Mouse (Mus musculus): ENCODE results near the gene Efcab3. TPM values are rescaled to one million over a fixed set of nuclear protein-coding genes. Genes with fewer than 3 reads are reported as not detected.
"Not testable (repeated sequence)": the region's sequence is repeated elsewhere in the genome, so short reads cannot be mapped to it uniquely, and the experiment has no call there.

The Efcab3 gene
- polyA plus RNA-seq (2015; fragmentation: Nextera tagmentation; extraction: Ambion mirVana), result 0.55 TPM in 1 of 2 replicates, not detected in the other

DNA sequence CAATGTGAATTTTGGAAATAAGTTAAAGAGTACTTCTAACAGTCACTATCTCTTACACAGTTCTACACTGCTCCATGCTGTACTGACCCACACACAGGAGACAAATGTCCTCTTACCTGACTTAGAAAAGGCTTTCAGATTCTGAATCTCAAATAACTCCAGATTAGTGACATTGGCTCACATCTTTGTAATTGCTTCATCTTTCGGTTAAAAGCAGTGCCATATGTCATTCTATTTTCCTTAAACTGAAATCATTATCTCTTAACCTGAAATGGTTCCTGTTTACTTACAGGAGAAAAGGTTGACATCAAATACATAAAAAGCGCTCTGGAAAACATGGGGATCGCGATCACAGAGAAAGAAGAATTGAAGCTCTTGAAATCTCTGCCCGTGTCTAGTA is at the start of gene Efcab3:
Gene Efcab3, plus strand, starts transcription at position 301 of the 400 bp plus-strand sequence.
- H3K36me3 ChIP-seq, result no peaks in the 10 kb centered on the region
- no peak within 1 kb of the TSS for H3K9ac ChIP-seq (replicated peaks)
- H3K9me3 ChIP-seq (replicated peaks), result peaks cover 5% of the 10 kb centered on the region; the same call in 1 of the 2 replicates
- 95% methylated on average over 5 of the region's 5 CpGs for WGBS
- H3K27ac ChIP-seq (replicated peaks), result no peak within 1 kb of the TSS
- H3K27me3 ChIP-seq (replicated peaks), result no peaks in the 10 kb centered on the region
- ATAC-seq (ENCODE audit: low FRiP score), result no peak
- H3K4me1 ChIP-seq, result no peaks in the 10 kb centered on the region
- no peak within 1 kb of the TSS for H3K4me3 ChIP-seq (replicated peaks)
- no peak within 1 kb of the TSS for H3K4me2 ChIP-seq

- 74% methylated on average over 7 of the region's 7 CpGs for WGBS
- H3K36me3 ChIP-seq, result no peaks in the 10 kb centered on the region
- ATAC-seq (ENCODE audit: low FRiP score), result no peak
- no peak overlapping the region for H3K4me3 ChIP-seq (replicated peaks)
- H3K27ac ChIP-seq (replicated peaks), result no peak overlapping the region
- H3K9me3 ChIP-seq (replicated peaks), result no peaks in the 10 kb centered on the region
- no peaks in the 10 kb centered on the region for H3K4me1 ChIP-seq
- no peak overlapping the region for H3K9ac ChIP-seq (replicated peaks)
- no peaks in the 10 kb centered on the region for H3K27me3 ChIP-seq (replicated peaks)
- no peak overlapping the region for H3K4me2 ChIP-seq
Measured at GRCm38 (mm10) chr11:105021071-105021470, 42.3 kb upstream of the Efcab3 start.

DNA sequence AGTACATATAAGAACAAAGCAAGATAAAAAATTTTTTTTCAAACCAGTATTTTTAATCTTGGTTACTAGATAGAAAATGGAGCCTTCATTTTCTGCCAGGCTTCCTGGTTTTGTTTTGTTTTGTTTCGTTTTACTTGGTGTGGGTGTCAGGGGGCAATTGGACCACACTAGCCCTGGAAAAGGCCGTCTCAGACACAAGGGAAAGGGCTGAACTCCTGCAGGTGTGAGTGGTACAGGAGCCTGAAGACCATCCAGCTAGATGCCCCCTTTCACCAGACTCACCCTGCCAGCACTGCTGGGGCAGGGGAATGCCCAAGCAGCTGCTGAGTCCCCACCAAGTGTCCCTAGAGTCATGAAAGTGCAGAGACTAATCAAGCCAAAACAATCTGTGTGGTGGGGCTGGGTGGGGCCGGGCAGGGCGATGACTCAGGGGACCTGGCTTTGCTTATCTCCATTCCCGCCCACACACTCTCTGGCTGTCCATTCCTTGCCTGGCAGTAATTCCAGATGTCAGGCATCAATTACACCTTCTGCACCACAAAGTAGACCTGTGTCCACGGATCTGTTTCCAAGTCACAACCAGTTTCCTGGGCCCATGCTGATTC is 34.5 kb upstream of the Efcab3 start:
- H3K9me3 ChIP-seq (replicated peaks), result no peaks in the 10 kb centered on the region
- 66% methylated on average over 6 of the region's 6 CpGs for WGBS
- no peak for ATAC-seq (ENCODE audit: low FRiP score)
- H3K4me2 ChIP-seq, result no peak overlapping the region
- no peaks in the 10 kb centered on the region for H3K27me3 ChIP-seq (replicated peaks)
- no peak overlapping the region for H3K9ac ChIP-seq (replicated peaks)
- H3K4me1 ChIP-seq, result no peaks in the 10 kb centered on the region
- no peaks in the 10 kb centered on the region for H3K36me3 ChIP-seq
- H3K4me3 ChIP-seq (replicated peaks), result no peak overlapping the region
- no peak overlapping the region for H3K27ac ChIP-seq (replicated peaks)

DNA sequence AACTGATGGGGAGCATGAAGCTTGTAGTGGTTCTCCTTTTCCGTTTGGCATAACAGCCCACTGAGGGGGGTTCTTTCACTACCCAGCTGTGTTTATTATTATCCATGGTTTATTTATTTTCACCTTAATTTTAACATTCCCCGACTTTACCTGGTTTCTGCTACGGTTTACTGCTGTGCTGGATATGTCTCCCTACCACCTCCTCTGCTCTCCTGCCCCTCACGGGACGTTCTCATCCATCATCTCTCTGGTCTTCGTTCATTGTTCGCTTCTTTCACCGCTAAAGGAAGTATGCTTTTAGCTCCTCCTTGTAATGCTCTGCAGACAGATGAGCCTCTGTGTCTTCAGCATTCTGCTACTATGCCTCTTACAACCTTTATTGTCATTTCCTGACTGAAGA is 33.9 kb upstream of the Efcab3 start:
- no peak for ATAC-seq (ENCODE audit: low FRiP score)
- no peaks in the 10 kb centered on the region for H3K27me3 ChIP-seq (replicated peaks)
- no peak overlapping the region for H3K4me3 ChIP-seq (replicated peaks)
- no peak overlapping the region for H3K9ac ChIP-seq (replicated peaks)
- H3K36me3 ChIP-seq, result no peaks in the 10 kb centered on the region
- no peak overlapping the region for H3K4me2 ChIP-seq
- H3K9me3 ChIP-seq (replicated peaks), result no peaks in the 10 kb centered on the region
- 77% methylated on average over 8 of the region's 8 CpGs for WGBS
- no peaks in the 10 kb centered on the region for H3K4me1 ChIP-seq
- H3K27ac ChIP-seq (replicated peaks), result no peak overlapping the region

DNA sequence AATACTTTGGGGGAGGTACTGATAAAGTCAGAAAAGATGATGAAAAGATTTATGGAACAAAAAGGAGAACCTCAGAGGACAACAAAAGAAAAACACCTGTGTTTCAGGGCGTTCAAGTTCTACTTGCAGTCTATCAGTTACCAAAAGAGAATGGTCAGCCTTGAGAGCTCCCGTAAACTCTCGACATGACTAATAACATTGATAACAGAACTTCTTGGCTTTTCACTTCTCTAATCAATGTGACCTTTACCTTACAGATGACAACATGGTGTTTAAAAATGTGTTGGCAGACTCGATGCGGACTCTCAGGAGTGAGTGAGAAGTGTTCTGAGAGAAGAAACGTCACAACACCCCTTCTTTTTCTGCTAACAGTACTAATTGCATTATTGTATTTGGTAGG is 33.2 kb upstream of the Efcab3 start:
- no peak overlapping the region for H3K4me3 ChIP-seq (replicated peaks)
- no peak overlapping the region for H3K27ac ChIP-seq (replicated peaks)
- no peak overlapping the region for H3K4me2 ChIP-seq
- H3K9ac ChIP-seq (replicated peaks), result no peak overlapping the region
- 88% methylated on average over 6 of the region's 6 CpGs for WGBS
- no peaks in the 10 kb centered on the region for H3K4me1 ChIP-seq
- H3K27me3 ChIP-seq (replicated peaks), result no peaks in the 10 kb centered on the region
- H3K36me3 ChIP-seq, result no peaks in the 10 kb centered on the region
- no peak for ATAC-seq (ENCODE audit: low FRiP score)
- H3K9me3 ChIP-seq (replicated peaks), result no peaks in the 10 kb centered on the region

- H3K9me3 ChIP-seq (replicated peaks), result no peaks in the 10 kb centered on the region
- no peak overlapping the region; the same call in 1 of the 2 replicates for H3K27ac ChIP-seq (replicated peaks)
- no peak overlapping the region for H3K4me2 ChIP-seq
- H3K4me3 ChIP-seq (replicated peaks), result no peak overlapping the region
- no peak overlapping the region for H3K9ac ChIP-seq (replicated peaks)
- H3K36me3 ChIP-seq, result no peaks in the 10 kb centered on the region
- 27% methylated on average over 2 of the region's 2 CpGs for WGBS
- no peak for ATAC-seq (ENCODE audit: low FRiP score)
- H3K27me3 ChIP-seq (replicated peaks), result no peaks in the 10 kb centered on the region
- H3K4me1 ChIP-seq, result no peaks in the 10 kb centered on the region
Measured at GRCm38 (mm10) chr11:105031103-105031502, 32.3 kb upstream of the Efcab3 start.

DNA sequence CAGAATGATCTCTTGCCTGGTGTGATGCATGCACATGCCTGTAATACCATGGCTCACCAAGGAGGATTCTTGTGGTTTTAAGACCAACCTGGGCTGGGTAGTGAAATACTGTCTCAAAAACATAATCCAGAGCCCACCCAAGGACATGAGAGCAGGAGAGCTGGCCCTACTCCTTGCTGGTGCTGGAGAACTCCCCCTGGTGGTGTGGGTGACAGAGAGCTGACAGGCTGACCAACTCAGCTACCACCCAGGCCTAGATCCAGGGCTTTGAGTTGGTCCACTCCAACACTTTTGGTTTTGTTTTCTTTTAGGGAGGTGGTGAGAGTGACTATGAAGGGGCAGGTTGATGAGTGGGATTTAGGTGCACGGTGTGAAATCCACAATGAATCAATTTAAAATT is 28.3 kb upstream of the Efcab3 start:
- Histone ChIP-seq H3K9me3 (replicated peaks) (no peaks in the 10 kb centered on the region), H3K4me2 (no peak overlapping the region), H3K27me3 (replicated peaks) (no peaks in the 10 kb centered on the region), H3K36me3 (no peaks in the 10 kb centered on the region), H3K4me3 (replicated peaks) (no peak overlapping the region), H3K9ac (replicated peaks) (no peak overlapping the region), H3K27ac (replicated peaks) (no peak overlapping the region), H3K4me1 (no peaks in the 10 kb centered on the region)
- 97% methylated on average over 1 of the region's 1 CpGs for WGBS
- no peak for ATAC-seq (ENCODE audit: low FRiP score)

- H3K9ac ChIP-seq (replicated peaks); H3K4me2 ChIP-seq; H3K27me3 ChIP-seq (replicated peaks); ATAC-seq (ENCODE audit: low FRiP score); H3K4me3 ChIP-seq (replicated peaks); H3K36me3 ChIP-seq; H3K27ac ChIP-seq (replicated peaks); H3K4me1 ChIP-seq; H3K9me3 ChIP-seq (replicated peaks): not testable (repeated sequence)
- 80% methylated on average over 22 of the region's 22 CpGs for WGBS
Measured at GRCm38 (mm10) chr11:105112448-105112847, 49.1 kb downstream of the Efcab3 start.

DNA sequence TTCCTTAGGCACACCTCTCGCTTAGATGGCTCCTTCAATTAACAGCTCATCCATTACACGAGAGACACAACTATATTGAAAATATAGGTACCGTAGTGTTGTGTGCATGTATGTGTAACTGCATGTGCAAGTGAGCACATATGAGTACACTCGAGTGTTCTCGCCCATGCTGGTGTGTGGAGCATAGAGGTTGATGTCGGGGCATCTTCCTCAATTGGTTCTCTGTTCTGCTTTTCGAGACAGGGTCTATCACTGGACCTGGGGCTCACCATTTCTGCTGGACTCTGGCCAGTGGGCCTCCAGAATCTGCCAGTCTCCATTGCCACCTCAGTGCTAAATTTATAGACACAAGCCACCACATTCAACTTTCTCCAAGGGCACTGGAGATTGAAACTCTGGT is 54.4 kb downstream of the Efcab3 start:
- Histone ChIP-seq H3K9ac (replicated peaks) (no peak overlapping the region), H3K4me1 (no peaks in the 10 kb centered on the region), H3K4me3 (replicated peaks) (no peak overlapping the region), H3K27me3 (replicated peaks) (no peaks in the 10 kb centered on the region), H3K36me3 (no peaks in the 10 kb centered on the region), H3K9me3 (replicated peaks) (no peaks in the 10 kb centered on the region), H3K4me2 (no peak overlapping the region), H3K27ac (replicated peaks) (no peak overlapping the region)
- 87% methylated on average over 7 of the region's 7 CpGs for WGBS
- no peak for ATAC-seq (ENCODE audit: low FRiP score)

GRCm38 (mm10) chr11:105120551-105121061 is 57.2 kb downstream of the Efcab3 start:
- no peaks in the 10 kb centered on the region for H3K9me3 ChIP-seq (replicated peaks)
- no peak overlapping the region for H3K4me2 ChIP-seq
- H3K27me3 ChIP-seq (replicated peaks), result no peaks in the 10 kb centered on the region
- H3K4me3 ChIP-seq (replicated peaks), result no peak overlapping the region
- no peak overlapping the region for H3K27ac ChIP-seq (replicated peaks)
- H3K36me3 ChIP-seq, result no peaks in the 10 kb centered on the region
- H3K9ac ChIP-seq (replicated peaks), result no peak overlapping the region
- ATAC-seq (ENCODE audit: low FRiP score), result no peak
- WGBS, result 29% methylated on average over 4 of the region's 4 CpGs
- H3K4me1 ChIP-seq, result peaks cover 3% of the 10 kb centered on the region; the same call in 1 of the 2 replicates

DNA sequence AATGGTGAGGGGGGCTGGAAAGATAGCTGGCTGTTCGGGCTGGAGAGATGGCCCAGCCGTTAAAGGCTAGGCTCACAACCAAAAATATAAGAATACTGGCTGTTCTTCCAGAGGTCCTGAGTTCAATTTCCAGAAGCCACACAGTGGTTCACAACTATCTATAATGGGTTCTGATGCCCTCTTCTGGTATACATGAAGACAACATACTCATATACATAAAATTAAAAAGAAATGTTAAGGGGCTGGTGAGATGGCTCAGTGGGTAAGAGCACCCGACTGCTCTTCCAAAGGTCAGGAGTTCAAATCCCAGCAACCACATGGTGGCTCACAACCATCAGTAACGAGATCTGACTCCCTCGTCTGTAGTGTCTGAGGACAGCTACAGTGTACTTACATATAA is 58.4 kb downstream of the Efcab3 start:
- 79% methylated on average over 5 of the region's 5 CpGs for WGBS

GRCm38 (mm10) chr11:105123986-105124385 is 60.6 kb downstream of the Efcab3 start:
- Histone ChIP-seq H3K27ac (replicated peaks) (no peak overlapping the region; the same call in 1 of the 2 replicates), H3K27me3 (replicated peaks) (no peaks in the 10 kb centered on the region), H3K9ac (replicated peaks) (no peak overlapping the region), H3K4me2 (no peak overlapping the region), H3K36me3 (0 out of 2 replicates have a peak, but pooled peaks cover under 1% of the 10 kb centered on the region), H3K4me3 (replicated peaks) (no peak overlapping the region), H3K9me3 (replicated peaks) (no peaks in the 10 kb centered on the region), H3K4me1 (peaks cover 17% of the 10 kb centered on the region)
- 0 out of 2 replicates have a peak, but pooled peaks have one; percentile 36 for ATAC-seq (ENCODE audit: low FRiP score)
- 2% methylated on average over 9 of the region's 9 CpGs for WGBS

More for the DNA sequence above, 58.4 kb downstream of the Efcab3 start:
- not testable (repeated sequence) for H3K4me3 ChIP-seq (replicated peaks); H3K9me3 ChIP-seq (replicated peaks); H3K9ac ChIP-seq (replicated peaks); H3K27ac ChIP-seq (replicated peaks); ATAC-seq (ENCODE audit: low FRiP score); H3K36me3 ChIP-seq; H3K27me3 ChIP-seq (replicated peaks); H3K4me2 ChIP-seq; H3K4me1 ChIP-seq
